Mouse (Mus musculus): ENCODE data around the gene Cdk5. TPM values are rescaled to one million over a fixed set of nuclear protein-coding genes. Genes with fewer than 3 reads are reported as not detected.
A peak's percentile ranks its signal among the peaks of the same experiment; 100 is the strongest.
"Not testable (repeated sequence)": the region's sequence is repeated elsewhere in the genome, so short reads cannot be mapped to it uniquely, and the experiment has no call there.

The Cdk5 gene
- total RNA-seq, 2 experiments from 2014 or later, result 132 TPM

DNA sequence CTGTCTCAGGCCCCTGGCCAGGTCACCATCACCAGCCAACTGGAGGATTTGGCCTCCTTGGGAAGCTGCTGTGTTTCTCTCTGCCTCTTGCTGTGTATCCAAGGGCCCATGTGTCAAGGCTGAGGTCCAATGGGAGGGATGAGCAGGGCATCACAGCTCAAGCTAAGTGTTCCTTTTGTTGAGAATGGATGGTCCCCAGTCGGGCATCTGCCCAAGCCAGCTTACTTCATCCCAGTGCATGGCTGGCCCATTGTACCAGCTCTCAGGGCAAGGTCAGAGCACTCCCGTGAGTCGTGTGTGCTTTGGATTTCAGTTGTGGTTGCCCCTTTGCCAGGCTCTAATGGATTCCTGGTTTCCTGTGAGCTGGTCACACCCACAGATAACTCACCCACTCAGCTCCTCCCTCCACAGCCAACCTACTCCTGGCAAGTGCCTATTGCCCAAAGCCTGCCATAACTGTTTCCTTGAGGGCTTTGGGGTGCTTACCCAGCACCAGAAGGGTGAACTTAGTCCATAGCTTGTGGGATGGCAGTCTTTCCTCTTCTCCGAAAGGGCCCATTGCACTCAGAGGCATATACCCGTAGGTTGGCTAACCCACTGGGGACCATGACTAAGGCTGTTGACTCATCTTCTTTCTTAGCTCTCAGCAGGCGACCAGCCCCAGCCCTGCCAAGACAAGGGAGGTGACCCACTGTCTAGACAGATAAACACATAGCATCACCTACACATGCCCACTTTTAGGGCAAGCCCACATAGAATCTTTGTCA, 18.6 kb downstream of the Cdk5 start:
- peak in 1 of 2 experiments; percentile 53 for DNase-seq (ENCODE audit: low spot score in 2 of 2)
- intact Hi-C loops (cut with DNase I), result no loop called here

DNA sequence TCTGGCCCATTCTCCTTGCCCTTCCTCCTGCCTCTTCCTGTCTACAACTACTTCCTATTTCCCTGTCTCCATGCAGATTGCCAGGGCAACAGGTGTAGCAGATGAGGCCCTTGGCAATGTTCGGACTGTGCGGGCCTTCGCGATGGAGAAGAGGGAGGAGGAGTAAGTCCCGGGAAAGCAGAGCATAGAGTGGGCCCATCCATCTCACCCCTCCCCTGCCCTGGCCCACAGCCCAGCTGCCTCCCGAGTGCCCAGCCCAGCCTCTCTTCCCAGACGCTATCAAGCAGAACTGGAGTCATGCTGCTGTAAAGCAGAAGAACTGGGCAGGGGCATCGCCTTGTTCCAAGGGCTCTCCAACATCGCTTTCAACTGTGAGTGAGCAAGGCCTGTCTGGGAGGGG, 21.4 kb downstream of the Cdk5 start:
- intact Hi-C loops (cut with DNase I), result no loop called here
- DNase-seq (ENCODE audit: low spot score in 2 of 2), result no peak

DNA sequence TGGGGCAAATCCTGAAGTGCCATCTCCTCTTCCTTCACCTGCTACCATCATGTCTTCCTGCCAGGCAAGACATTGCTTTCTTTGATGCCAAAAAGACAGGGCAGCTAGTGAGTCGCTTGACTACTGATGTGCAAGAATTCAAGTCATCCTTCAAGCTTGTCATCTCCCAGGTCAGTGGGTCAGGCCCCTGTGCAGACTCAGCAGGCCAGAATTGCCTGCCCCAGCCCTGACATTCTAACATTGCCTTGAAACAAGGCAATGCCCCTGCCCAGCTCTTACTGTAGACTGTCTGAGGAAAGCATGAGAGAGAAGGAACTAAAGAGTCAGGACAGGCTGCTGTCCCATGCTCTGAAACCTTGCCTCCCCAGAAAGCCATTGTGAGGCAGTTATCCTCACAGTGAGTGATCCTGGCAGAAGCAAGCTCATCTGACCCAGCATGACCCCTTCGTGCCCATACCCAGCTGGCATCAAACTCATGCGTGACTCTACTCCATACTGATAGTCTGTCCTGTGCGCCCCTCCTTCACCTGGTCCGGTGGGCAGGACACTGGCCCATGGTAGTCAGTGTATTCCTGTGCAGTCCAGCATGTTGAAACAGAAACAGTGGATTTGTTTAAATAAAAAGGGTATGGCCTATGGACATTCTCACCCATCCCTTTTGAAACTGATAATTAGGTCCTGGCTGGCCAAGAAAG, 22.3 kb downstream of the Cdk5 start:
- no peak for DNase-seq (ENCODE audit: low spot score in 2 of 2)

DNA sequence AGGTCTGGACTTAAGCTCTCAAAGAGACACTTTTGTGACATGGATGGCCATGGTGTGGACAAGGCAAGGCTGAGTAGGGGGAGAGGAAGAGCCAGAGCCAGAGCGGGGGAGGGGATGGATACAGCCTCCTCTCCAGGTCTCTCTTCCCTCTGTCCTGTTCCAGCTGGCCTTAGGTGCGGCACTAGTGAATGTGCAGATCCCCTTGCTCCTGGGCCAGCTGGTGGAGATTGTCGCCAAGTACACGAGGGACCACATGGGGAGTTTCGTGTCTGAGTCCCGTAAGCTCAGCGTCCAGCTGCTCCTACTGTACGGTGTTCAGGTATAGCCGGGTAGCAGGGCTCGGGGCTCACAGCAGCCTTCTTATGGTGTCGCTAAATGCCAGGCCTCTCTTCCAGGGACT, 23.0 kb downstream of the Cdk5 start:
- no peak for DNase-seq (ENCODE audit: low spot score in 2 of 2)
- intact Hi-C loops (cut with DNase I), result no loop called here

More for the DNA sequence above, 22.3 kb downstream of the Cdk5 start:
- intact Hi-C loops (cut with DNase I), result no loop called here

DNA sequence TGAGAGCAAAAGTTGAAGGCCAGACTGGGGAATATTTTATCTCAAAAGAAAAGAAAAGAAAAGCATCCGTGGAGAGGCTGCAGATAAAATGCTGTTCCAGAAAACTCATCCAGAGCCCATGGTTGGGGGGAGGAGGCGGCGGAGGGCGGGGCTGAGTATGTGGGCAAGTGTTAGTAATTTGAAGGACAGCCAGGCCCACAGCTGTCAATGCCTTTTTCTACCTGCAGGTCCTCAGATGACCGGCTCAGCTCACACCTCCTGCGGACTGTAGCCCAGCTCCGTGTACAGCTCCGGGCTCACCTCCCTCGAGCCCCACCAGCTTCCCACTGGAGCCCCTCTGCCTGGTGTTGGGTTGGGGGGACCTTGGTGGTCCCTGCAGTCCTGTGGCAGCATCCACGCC, 23.6 kb downstream of the Cdk5 start:
- intact Hi-C loops (cut with DNase I), result loop anchor here (5.0 kb wide), 1 partner anchor 73 kb away; no protein-coding TSS in a partner anchor

DNA sequence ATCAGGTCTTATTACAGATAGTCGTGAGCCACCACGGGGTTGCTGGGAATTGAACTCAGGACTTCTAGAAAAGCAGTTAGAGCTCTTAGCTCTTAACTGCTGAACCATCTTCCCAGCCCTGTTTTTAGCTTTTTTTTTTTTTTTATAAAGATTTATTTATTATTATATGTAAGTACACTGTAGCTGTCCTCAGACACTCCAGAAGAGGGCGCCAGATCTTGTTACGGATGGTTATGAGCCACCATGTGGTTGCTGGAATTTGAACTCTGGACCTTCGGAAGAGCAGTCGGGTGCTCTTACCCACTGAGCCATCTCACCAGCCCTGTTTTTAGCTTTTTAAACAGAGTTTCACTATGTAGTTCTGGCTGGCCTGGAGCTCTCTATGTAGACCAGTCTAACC, 27.1 kb downstream of the Cdk5 start:
- intact Hi-C loops (cut with DNase I), result loop anchor here (5.0 kb wide), 1 partner anchor 76 kb away; no protein-coding TSS in a partner anchor
- DNase-seq (ENCODE audit: low spot score in 2 of 2), result not testable (repeated sequence)

More for the DNA sequence above, 23.6 kb downstream of the Cdk5 start:
- peak in 1 of 2 experiments; percentile 39 for DNase-seq (ENCODE audit: low spot score in 2 of 2)

DNA sequence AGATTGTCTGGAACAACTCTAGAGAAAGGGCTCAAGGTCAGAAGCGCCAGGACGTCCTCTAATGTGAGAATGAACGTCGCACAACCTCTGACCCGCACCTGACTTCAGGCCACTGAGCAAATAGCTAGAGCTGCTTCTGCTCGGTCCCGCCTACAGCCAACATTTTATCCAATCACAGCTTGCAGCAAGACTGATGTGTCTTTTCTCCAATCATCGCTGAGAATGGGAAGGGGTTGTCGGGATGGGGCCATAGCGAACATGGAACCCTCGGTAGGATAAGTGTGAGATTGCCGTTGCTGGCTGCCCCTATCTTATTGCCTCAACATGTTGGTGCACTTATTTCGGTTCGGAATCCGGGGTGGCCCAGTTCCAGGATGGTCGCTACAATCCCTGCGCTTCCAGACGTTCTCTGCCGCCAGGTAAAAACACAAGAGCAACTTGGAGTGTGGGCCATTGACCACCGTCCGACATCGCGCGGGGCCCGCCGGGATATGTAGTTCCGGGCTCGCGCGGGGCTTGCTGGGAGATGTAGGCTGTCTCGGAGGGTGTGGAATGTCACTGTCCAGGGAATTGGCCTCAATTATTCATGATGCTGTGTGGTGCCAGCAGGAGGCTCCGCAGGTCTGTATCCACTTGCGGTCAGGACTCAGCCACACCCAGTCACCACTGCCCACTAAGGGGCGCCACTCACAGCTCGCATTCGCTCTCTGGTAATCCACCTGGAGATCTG, 29.0 kb downstream of the Cdk5 start:
- intact Hi-C loops (cut with DNase I), result loop anchor here (5.0 kb wide), 1 partner anchor 227 kb away; no protein-coding TSS in a partner anchor
- peak; percentile 96 to 99 for DNase-seq (ENCODE audit: low spot score in 2 of 2)

DNA sequence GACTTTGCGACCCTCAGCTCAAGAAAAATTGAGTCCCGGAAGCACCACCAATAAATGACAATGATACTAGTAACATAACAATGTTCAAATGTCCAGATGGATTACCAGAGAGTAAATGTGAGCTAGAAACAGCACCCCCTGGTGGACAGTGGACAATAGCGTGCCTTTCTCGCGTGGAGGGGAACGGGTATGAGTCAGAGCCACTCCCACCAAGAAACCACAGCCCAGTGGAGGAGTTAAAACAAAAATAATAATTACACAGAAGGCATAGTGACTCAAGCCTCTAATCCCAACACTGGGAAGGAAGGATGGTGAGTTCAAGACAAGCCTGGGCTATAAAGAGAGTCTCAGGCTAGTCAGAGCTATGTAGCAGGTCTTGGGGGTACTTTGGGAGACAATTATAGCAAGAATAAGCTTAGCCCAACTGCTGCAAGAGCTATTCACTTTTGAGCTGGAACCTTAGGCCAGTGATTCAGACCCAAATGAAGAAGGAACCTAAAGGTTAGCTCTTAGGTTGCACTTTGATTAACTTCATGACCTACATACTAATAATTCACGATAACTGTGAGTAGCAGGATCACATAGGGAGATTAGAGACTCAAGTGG, 29.8 kb downstream of the Cdk5 start, which contains the start of gene Abcb8:
Gene Abcb8, plus strand, starts transcription at position 272 of the 606 bp plus-strand sequence.
- DNase-seq (ENCODE audit: low spot score in 2 of 2), result peak; percentile 87 to 94
- intact Hi-C loops (cut with DNase I), result loop anchor here (5.0 kb wide), 1 partner anchor 226 kb away; no protein-coding TSS in a partner anchor

DNA sequence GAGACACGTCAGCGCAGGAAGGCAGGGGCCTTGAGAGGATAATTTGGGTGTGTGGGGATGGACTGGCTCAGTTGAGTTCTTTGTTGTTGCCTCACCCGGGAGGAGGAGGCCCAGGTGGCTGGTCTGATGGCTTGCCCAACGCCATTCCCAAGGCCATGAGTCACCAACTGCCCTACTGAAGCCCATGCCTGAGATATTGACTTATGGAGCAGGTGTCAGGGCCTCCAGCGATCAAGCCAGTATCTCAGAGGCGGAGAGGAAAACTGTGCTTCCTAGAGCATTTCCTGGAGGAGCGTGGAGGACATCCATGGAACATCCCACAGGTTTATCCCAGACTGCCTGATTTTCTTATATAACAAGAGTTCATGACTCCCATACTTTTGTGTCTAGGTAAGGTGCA, 30.6 kb downstream of the Cdk5 start:
- no peak for DNase-seq (ENCODE audit: low spot score in 2 of 2)
- intact Hi-C loops (cut with DNase I), result loop anchor here (5.0 kb wide), 1 partner anchor 225 kb away; no protein-coding TSS in a partner anchor

DNA sequence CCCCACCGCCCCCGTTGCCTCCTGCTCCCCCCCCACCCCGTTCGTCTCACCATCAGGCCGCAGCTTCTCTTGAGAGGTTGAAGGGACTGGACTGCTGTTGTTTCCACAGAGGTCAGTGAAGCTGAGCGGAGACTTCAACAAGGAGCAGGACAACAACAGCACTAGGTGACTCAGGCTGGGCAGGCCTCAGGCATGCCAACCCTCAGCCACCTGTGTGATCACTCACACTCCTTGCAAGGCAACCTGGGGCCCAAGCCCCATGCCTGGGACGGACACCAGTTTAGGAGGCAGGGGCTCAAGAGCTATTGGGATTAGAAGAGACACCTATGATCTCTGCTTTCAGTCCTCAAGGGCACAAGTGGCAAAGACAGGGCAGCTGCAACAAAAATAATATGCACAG, 31.5 kb downstream of the Cdk5 start, which contains the start of gene Atg9b:
Gene Atg9b, minus strand, starts transcription at position 280 of the 400 bp plus-strand sequence.
- intact Hi-C loops (cut with DNase I), result loop anchor here (5.0 kb wide), 1 partner anchor 225 kb away; no protein-coding TSS in a partner anchor
- no peak for DNase-seq (ENCODE audit: low spot score in 2 of 2)

DNA sequence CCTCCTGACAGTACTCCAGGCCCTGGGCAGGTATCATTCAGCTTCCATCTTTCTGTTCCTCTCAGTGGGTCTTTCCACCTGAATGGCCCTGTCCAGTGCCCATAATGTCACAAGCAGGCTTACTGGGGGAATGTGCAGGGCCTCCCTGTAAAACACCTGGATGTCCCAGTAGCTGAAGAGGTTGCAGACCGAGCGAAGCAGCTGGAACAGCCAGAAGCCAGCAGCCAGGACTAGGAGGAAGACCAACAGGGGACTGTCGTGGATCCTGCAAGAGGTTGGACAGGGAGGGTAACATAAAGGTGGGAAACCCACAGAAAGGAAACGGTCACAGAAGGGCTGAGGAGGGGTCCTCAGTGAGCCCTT, 33.7 kb downstream of the Cdk5 start:
- no peak for DNase-seq (ENCODE audit: low spot score in 2 of 2)
- intact Hi-C loops (cut with DNase I), result loop anchor here (5.0 kb wide), 2 partner anchors 37 to 222 kb away; partner anchors contain the start of gene Kcnh2

DNA sequence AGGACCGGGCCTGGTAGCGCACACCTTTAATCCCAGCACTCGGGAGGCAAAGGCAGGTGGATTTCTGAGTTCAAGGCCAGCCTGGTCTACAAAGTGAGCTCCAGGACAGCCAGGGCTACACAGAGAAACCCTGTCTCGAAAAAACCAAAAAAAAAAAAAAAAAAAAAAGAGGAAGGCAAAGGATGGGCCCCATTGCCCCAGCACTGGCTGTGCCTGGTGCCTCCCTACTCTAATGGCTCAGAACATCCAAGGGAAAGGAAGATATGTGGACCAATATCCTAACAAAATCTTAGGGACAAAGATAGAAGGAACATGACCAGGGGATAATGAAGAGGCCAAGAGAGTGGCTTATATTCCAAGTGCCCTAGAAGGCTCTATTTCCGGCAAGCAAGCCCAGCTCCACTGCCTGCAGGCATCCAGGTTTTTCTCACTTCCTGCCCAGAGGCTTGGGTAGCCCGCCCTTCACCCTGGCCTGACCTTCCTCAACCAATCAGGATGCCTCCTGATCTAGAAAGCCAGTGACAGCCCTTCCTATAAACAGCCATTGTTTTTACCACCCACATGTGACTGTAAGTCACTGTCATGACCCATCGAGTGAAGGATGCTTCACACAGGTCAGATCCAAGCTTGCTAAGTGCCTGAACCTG, 34.2 kb downstream of the Cdk5 start:
- DNase-seq (ENCODE audit: low spot score in 2 of 2), result no peak
- intact Hi-C loops (cut with DNase I), result loop anchor here (5.0 kb wide), 1 partner anchor 37 kb away; the partner anchor contains the start of gene Kcnh2

DNA sequence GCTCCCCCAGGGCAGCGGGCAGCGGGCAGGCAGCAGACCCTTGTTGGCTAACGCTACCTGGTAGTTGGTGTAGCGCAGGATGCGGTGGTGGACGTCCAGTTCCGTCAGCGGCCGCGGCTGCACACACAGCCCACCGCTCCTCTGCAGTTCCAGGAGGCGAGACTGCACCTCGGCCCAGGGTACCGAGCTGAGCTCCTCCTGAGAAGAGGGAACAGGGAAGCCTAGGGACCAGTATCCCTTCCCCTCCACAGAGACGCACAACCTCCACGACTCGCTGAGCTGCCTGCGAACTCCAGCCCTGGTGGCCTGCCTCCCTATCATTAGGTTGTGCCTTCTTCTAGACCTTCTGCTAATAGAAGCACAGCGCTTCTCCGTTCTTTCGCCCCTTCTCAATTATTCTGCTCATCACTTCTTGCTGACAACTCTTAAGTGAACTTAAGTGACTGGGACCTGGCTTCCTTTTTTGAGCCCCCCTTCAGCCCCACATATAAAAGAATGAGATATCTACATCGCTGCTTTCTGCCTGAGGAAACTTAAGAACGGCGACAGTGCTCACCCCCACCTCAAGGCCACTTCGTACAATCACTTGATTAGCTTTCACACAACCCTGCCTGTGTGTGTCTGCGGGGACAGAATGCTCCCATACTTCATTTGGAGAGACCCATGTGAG, 34.9 kb downstream of the Cdk5 start:
- intact Hi-C loops (cut with DNase I), result loop anchor here (5.0 kb wide), 1 partner anchor 36 kb away; the partner anchor contains the start of gene Kcnh2
- no peak for DNase-seq (ENCODE audit: low spot score in 2 of 2)

DNA sequence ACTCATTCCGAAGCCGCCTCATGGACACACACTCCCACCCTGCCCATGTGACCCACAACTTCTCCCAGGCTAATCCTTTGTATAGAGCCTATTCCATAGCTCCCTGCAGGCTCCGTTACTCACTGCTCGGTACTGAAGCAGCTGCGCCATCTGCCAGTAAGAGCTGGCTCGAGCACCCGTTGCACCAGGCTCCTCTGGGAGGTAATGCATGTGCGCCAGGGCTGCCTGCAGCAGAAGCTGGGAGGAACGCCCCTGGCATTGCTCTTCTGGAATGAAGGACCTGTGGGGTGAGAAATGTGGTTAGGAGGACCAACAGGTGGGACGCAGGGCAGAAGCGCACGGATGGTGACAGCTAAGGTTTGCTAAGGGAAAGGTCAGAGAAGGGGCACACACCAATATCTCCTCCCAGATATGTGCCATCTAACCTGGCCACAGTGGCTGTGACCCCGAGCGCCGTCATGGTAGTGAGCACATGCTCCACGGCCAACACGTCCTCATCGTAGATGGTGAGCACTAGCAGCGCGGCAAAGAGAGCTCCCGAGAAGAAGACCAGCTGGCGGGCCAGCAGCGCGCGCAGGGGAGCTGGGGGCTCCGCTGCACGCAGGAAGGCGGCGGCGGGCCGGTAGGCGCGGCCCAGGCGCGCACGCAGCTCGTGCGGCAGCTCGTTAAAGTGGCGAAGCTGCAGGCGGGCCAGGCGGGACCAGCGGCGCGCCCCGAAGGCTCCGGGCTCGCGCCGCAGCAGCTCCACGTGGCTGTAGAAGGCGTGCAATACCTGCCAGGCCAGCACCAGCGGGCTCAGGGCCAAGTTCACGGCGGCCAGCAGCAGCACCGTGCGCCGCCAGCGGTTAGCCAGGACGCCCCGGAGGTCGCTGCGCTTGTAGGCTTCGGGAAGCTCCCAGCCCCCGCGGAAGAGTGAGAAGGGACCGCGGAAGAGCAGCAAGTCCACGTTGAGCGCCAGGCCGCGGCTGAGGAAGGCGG, 35.8 kb downstream of the Cdk5 start:
- intact Hi-C loops (cut with DNase I), result loop anchor here (5.0 kb wide), 1 partner anchor 35 kb away; the partner anchor contains the start of gene Kcnh2

DNA sequence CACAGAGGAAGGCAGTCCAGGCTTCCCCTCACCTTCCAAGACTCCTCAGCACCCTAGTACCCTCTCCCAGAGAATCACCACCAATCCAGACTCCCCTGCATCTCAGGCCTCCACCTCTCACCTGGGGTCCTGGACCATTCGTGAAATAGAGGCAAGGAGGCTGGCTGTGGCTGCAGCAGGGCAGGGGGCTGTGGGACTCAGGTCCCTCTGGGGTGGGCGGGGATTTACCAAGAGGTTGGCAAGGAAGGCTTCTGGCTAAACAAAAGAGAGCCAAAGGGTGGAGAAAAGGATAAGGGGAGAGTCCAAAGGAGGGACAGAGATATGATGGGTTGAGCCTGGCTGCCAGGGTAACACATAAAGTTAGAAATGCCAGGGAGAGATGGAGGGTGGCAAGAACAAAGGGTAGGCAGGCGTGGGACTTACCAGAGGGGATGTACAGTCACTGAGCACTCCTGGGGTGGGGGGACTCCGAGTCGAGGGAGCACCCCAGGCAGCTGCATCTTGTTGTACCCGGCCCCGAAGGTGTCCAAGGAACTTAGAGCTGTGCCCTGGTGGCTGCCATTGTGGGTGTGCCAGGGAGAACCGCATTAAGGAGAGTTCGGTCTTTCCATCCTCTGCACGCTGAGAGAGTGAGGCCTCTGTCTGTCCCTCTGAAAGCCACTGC, 37.3 kb downstream of the Cdk5 start:
- intact Hi-C loops (cut with DNase I), result loop anchor here (5.0 kb wide), 1 partner anchor 34 kb away; the partner anchor contains the start of gene Kcnh2
- DNase-seq (ENCODE audit: low spot score in 2 of 2), result no peak

More for the DNA sequence above, 35.8 kb downstream of the Cdk5 start:
- peak; percentile 71 to 82 for DNase-seq (ENCODE audit: low spot score in 2 of 2)

DNA sequence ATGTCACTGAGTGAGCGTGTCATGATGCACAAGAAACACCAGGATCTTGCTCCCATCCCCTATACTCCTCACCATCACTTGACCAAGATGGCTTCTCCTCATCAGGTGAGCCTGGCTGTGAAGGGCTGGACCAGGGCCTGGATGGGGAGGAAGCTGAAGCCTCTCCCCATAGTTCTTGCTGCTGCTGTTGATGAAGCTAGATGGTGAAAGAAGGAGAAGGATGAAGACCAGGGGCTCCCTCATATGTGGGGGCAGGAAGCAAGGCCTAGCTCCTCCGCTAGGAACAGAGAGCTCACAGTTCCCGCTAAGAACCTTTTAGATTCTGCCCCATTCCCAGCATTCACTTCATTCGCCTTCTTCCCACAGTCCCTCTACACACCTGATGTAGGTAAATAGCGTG, 38.0 kb downstream of the Cdk5 start:
- DNase-seq (ENCODE audit: low spot score in 2 of 2), result no peak
- intact Hi-C loops (cut with DNase I), result loop anchor here (5.0 kb wide), 1 partner anchor 33 kb away; the partner anchor contains the start of gene Kcnh2

Data from left cerebral cortex, postnatal 25 days (tissue).